Mouse (Mus musculus): ENCODE data around the gene Nos3.

GRCm38 (mm10) chr5:24400362-24400761 lies 35.8 kb downstream of the Nos3 start:
- TF ChIP-seq CTCF (conservative IDR thresholded peaks at IDR 0.05 in 1 of 2, IDR thresholded peaks at IDR 0.05 in 1 of 2; ENCODE audit: low read depth in 2 of 2, low read length in 2 of 2) (no peak), NRF1 (IDR thresholded peaks at IDR 0.05; ENCODE audit: low read depth, low read length) (no peak), SIN3A (IDR thresholded peaks at IDR 0.05; ENCODE audit: low read length) (no peak), NELFE (IDR thresholded peaks at IDR 0.05; ENCODE audit: low read depth, low read length) (no peak), ZC3H11A (IDR thresholded peaks at IDR 0.05; ENCODE audit: low read depth, low read length) (no peak), POLR2A (IDR thresholded peaks at IDR 0.05; ENCODE audit: low read depth, low read length) (no peak), EP300 (IDR thresholded peaks at IDR 0.05; ENCODE audit: low read length) (no peak), RCOR1 (conservative IDR thresholded peaks at IDR 0.05; ENCODE audit: low read depth, low read length) (no peak), MAZ (IDR thresholded peaks at IDR 0.05; ENCODE audit: low read depth, low read length) (no peak), MEF2A (IDR thresholded peaks at IDR 0.05; ENCODE audit: borderline replicate concordance, low read depth, low read length) (no peak), UBTF (IDR thresholded peaks at IDR 0.05; ENCODE audit: low read depth, low read length) (no peak), USF1 (IDR thresholded peaks at IDR 0.05; ENCODE audit: low read depth, low read length) (no peak), IRF4 (IDR thresholded peaks at IDR 0.05; ENCODE audit: low read depth, low read length) (no peak)

All from CH12.LX (cell line).